Mouse (Mus musculus) midbrain, embryonic 14.5 days (tissue): ENCODE results near the gene Snx6. TPM values are rescaled to one million over a fixed set of nuclear protein-coding genes. Genes with fewer than 3 reads are reported as not detected.
"Not testable (repeated sequence)": the region's sequence is repeated elsewhere in the genome, so short reads cannot be mapped to it uniquely, and the experiment has no call there.

Source experiments
- ATAC-seq: fragments of 200-750 bp; cut with Nextera tagmentation; 2 replicates; pipeline ENCODE4 v1.8.0; 2017; ENCODE audit warnings: moderate number of reproducible peaks, moderate library complexity; ENCODE audit not compliant: low FRiP score, low TSS enrichment
- DNase-seq: peaks from one replicate; pipeline ENCODE4 v3.0.0-alpha.2; 2015
- H3K27ac ChIP-seq: fragments of 300-500 bp; sonication (generic); replicated peaks from 2 replicates; pipeline ENCODE4 v1.5.1; 2014; ENCODE audit warnings: mild to moderate bottlenecking, low read depth, low read length, moderate library complexity
- H3K27me3 ChIP-seq: fragments of 300-500 bp; sonication (generic); 2 replicates; pipeline ENCODE4 v1.6.1; 2014; ENCODE audit warnings: low read length, control low read depth, mixed read lengths; ENCODE audit not compliant: control insufficient read depth, insufficient read depth
- H3K36me3 ChIP-seq: fragments of 300-500 bp; sonication (generic); 2 replicates; pipeline ENCODE4 v1.6.1; 2014; ENCODE audit warnings: low read length, control low read depth; ENCODE audit not compliant: control insufficient read depth, insufficient read depth
- H3K4me1 ChIP-seq: fragments of 300-500 bp; sonication (generic); 2 replicates; pipeline ENCODE4 v1.6.1; 2014; ENCODE audit warnings: mild to moderate bottlenecking, antibody characterized with exemption, low read length, control low read depth; ENCODE audit not compliant: control insufficient read depth, insufficient read depth
- H3K4me2 ChIP-seq: fragments of 300-500 bp; sonication (generic); 2 replicates; pipeline ENCODE4 v1.6.1; 2014; ENCODE audit warnings: mild to moderate bottlenecking, low read length, moderate library complexity
- H3K4me3 ChIP-seq: fragments of 300-500 bp; sonication (generic); replicated peaks from 2 replicates; pipeline ENCODE4 v1.5.1; 2014; ENCODE audit warnings: low read depth, low read length
- H3K9ac ChIP-seq: fragments of 300-500 bp; sonication (generic); replicated peaks from 2 replicates; pipeline ENCODE4 v1.6.1; 2014; ENCODE audit warnings: mild to moderate bottlenecking, low read length, moderate library complexity
- H3K9me3 ChIP-seq: fragments of 300-500 bp; sonication (generic); 2 replicates; pipeline ENCODE4 v1.6.1; 2016; ENCODE audit warnings: low read length, control low read depth, mixed read lengths; ENCODE audit not compliant: control insufficient read depth
- WGBS: fragments of 180-500 bp; shearing (Covaris S2); extraction: QIAGEN DNeasy Blood & Tissue Kit; methylation state at CpG from one replicate; pipeline ENCODE4 v1.1.7; 2014; 5-methylcytosine and 5-hydroxymethylcytosine counted together
- polyA plus RNA-seq: library from polyadenylated mRNA; unstranded; fragments of >200 nt; fragmentation: Nextera tagmentation; extraction: Ambion mirVana; gene quantifications from 2 replicates; pipeline ENCODE4 v1.2.1, GENCODE M21; 2014

Gene Snx6
- polyA plus RNA-seq, 1 experiment from 2014 or later: 175 TPM

DNA sequence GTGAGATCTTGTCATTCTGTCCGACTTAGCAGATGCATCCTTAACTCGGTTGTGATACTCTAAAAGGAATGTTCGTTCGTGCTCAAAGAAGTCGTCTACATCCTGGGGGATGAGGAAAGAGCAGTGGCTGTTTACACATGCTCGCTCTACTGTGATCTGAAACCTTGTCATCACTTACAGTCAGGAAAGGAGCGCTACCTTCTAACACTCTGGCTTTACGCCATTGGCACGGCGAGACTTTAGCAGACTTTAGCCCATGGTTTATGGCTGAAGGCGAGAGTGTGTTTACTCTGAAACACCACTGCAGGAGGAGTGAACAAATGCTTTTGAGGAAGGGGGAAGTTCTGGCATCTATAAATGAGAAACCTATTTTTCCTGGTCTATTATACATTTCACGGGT, 31.9 kb downstream of the Snx6 start:
- Histone ChIP-seq H3K9ac (no peak overlapping the region), H3K36me3 (peaks cover 94% of the 10 kb centered on the region), H3K4me2 (no peak overlapping the region), H3K9me3 (no peaks in the 10 kb centered on the region), H3K27me3 (no peaks in the 10 kb centered on the region), H3K4me3 (no peak overlapping the region), H3K27ac (no peak overlapping the region), H3K4me1 (no peaks in the 10 kb centered on the region)
- no peak for DNase-seq
- whole genome bisulfite sequencing: 94% methylated on average over 12 of the region's 12 CpGs
- ATAC-seq: no peak

DNA sequence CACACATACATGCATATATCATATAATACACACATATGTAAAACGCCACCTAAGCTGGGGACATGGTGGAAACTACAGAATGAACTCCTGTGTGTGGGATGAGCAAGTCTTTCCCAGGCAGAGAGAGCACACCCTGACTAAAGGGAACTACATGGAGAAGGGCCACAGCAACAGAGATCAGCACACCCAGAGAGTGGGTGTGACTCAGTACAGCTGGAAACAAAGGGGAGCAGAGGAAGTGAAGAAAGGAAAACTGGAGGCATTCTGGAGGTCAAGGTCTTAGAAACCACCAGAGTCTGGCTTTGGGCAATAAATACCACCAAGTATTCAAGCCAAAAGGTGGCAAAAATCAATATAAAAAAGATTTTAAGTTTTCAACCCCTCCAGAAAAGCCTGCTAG, 34.8 kb downstream of the Snx6 start:
- no peak overlapping the region for H3K4me3 ChIP-seq
- WGBS: 95% methylated on average over 1 of the region's 1 CpGs
- no peak overlapping the region for H3K9ac ChIP-seq
- no peaks in the 10 kb centered on the region for H3K4me1 ChIP-seq
- H3K9me3 ChIP-seq: no peaks in the 10 kb centered on the region
- H3K36me3 ChIP-seq: peaks cover 93% of the 10 kb centered on the region
- no peak overlapping the region for H3K4me2 ChIP-seq
- H3K27me3 ChIP-seq: no peaks in the 10 kb centered on the region
- H3K27ac ChIP-seq: no peak overlapping the region
- DNase-seq: no peak
- no peak for ATAC-seq

DNA sequence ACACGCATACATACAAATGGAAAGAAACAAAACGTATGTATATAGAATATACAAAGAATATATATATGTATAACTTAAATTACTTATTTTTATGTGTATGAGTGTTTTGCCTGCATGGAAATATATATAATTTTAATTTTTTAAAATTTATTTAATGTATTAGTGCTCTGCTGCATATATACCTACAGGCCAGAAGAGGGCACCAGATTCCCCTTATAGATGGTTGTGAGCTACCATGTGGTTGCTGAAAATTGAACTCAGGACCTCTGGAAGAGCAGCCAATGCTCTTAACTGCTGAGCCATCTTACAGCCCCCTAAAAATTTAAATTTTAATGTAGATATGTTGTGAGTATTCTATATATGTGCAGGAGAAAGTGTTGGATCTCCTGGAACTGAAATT, 36.7 kb downstream of the Snx6 start:
- Histone ChIP-seq H3K4me1 (no peaks in the 10 kb centered on the region), H3K27me3 (no peaks in the 10 kb centered on the region), H3K4me2 (no peak overlapping the region), H3K9ac (no peak overlapping the region), H3K4me3 (no peak overlapping the region), H3K36me3 (peaks cover 90% of the 10 kb centered on the region), H3K27ac (no peak overlapping the region), H3K9me3 (no peaks in the 10 kb centered on the region)
- DNase-seq (no peak), ATAC-seq (no peak)
- WGBS: 94% methylated on average over 2 of the region's 2 CpGs

DNA sequence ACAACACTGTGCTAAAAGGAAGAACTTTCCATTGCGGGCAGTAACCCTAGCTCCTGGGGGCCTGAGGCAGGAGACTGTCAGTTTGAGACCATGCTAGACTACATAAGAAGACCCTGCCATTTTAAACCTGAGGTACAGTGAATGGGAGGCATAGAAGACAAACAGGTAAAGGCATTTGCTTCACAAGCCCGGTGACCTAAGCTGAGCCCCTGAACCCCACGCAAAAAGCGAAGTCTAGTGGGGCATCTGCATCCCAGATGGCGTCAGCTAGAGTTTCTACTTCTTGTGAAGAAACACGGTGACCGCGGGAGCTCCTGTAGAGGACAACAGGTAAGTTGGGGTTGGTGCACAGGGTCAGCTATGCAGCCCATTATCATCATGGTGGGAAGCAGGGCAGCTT, 46.9 kb downstream of the Snx6 start:
- Histone ChIP-seq H3K9ac (no peak overlapping the region), H3K27me3 (no peaks in the 10 kb centered on the region), H3K9me3 (no peaks in the 10 kb centered on the region), H3K4me1 (no peaks in the 10 kb centered on the region), H3K4me2 (no peak overlapping the region), H3K4me3 (no peak overlapping the region), H3K27ac (no peak overlapping the region), H3K36me3 (peaks cover 65% of the 10 kb centered on the region)
- DNase-seq: no peak
- 95% methylated on average over 8 of the region's 8 CpGs for WGBS
- no peak for ATAC-seq

DNA sequence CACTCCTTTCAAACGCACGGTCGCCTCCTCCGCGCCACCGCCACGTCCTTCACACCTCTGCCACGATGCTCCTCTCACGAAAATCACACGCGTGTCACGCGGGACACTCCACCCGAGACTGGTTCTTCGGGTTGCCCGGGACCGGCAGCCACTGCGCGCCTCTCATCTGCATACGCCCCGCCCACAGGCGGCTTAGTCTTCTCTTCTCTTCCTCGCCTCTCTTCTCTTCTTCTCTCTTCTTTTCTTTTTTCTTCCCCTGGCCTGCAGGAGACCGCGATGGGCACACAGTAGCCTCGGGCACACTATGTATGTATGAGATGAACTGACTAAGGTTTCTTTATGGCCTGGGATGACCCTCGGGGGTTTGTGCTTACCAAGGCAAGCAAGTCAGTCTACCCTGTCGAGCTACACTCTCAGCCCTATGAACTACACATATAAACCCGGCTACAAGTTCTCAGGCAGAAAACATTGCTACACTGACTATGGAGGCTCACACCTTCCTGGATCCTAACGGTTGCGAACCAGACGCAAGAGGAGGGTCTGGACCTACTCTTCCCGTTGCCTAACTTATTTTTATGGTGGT, 56.8 kb downstream of the Snx6 start:
- H3K27ac ChIP-seq: 0 out of 2 replicates have a peak overlapping the region, but pooled peaks have one; percentile 49
- DNase-seq, H3K36me3 ChIP-seq, H3K27me3 ChIP-seq, H3K4me3 ChIP-seq, H3K4me1 ChIP-seq, H3K9me3 ChIP-seq, H3K9ac ChIP-seq: not testable (repeated sequence)
- ATAC-seq: peak; percentile 66
- H3K4me2 ChIP-seq: 0 out of 2 replicates have a peak overlapping the region, but pooled peaks have one; percentile 24
- 1% methylated on average over 7 of the region's 33 CpGs for WGBS

DNA sequence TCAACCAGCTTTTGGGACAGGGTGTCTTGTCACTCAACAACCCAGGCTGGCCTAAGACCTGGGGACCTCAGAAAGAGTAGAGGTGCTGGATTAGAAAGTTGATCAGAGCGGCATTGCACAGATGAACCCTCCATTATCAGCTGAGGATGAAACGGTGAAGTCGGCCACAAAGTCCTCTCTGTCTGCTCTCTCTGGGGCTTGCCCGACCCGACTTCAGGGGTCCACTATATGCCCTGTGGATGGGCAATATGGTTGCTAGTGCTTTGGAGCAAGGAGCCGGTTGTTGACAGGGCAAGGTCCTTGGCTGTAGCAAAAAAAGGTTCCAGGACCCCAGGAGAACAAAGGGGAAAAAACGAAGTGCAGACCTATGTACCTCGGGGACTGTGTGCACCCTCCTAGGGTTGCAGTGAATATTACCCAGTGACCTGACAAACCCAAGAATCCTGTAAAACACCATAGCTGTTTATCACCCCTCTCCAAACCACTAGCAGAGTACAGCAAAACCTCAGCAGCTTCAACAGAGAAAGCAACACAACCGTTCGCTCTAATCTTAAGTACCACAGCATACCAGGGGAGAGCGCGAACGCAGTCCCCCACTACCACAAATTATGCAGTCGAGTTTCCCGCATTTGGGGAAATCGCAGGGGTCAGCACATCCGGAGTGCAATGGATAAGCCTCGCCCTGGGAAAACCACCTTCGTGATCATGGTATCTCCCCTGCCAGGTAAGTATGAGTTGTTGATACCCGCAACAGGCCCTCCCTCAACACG, 57.4 kb downstream of the Snx6 start:
- H3K27ac ChIP-seq, DNase-seq, H3K4me3 ChIP-seq, H3K36me3 ChIP-seq, H3K27me3 ChIP-seq, H3K9me3 ChIP-seq, H3K9ac ChIP-seq, H3K4me1 ChIP-seq, H3K4me2 ChIP-seq: not testable (repeated sequence)
- WGBS: no CpG with 5 or more reads among the region's 21 CpGs
- ATAC-seq: peak; percentile 83

DNA sequence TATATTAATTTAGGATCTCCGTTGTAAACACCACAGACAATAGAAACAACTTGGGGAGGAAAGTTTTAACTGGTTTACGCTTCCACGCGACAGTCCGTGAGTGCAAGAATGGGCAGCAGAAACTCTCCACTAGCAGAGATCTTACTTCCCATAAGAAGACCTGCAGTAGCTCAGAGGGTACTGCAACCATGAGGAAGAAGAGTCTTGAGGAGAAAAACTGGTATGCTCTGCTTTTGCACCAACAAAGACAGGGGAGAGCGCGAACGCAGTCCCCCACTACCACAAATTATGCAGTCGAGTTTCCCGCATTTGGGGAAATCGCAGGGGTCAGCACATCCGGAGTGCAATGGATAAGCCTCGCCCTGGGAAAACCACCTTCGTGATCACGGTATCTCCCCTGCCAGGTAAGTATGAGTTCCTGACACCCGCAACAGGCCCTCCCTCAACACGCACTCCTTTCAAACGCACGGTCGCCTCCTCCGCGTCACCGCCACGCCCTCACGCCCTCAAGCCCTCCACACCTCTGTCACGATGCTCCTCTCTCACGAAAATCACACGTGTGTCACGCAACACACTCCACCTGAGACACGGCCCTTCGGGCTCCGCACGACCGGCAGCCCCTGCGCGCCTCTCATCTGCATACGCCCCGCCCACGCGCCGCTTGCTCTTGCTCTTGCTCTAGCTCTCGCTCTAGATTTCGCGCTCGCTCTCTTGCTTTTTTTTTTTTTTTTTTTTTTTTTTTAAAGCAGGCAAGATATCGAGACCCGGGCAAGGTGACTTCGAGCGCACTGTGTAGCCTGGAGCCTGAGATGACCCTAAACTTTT, 61.0 kb downstream of the Snx6 start:
- not testable (repeated sequence) for H3K9me3 ChIP-seq, H3K4me3 ChIP-seq, H3K27ac ChIP-seq, H3K36me3 ChIP-seq, H3K27me3 ChIP-seq, H3K9ac ChIP-seq, H3K4me2 ChIP-seq, H3K4me1 ChIP-seq, DNase-seq
- ATAC-seq: peak; percentile 71
- WGBS: 0% methylated on average over 8 of the region's 49 CpGs

DNA sequence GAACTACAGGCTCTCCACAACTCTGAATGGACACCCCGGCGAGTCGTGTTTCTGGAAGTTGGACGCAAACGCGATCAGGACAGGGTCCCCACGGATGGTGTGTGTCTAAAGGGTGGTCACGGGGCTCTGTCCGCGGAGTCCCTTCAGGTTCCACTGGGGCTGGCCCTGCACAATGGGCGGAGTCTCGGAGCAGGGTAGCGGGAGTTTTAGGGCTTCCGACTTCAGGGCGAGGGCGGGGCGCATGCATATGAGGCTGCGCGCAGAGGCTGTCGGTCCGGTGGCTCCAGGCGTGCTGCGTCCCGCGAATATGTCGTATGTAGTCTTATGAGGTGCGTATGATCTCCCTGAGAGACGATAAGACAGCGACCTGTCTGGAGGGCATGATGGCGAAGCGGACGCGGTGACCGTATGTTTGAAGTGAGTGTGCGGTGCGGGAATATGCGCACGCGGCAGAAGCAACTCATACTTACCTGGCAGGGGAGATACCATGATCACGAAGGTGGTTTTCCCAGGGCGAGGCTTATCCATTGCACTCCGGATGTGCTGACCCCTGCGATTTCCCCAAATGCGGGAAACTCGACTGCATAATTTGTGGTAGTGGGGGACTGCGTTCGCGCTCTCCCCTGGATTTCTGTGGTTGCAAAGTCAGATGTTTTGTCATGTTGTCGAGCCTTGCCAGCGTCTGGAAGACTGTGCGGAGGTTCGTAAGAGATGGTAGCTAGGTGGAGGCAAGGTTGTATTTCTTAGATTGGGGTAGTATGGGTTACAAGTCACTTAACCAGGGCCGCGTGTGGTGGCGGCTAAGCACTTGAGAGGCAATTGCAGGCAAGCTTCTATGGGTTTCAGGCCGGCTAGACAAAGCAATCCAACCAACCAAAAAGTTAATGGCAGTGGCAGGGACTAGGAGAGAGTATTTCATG, 66.1 kb downstream of the Snx6 start:
- H3K4me1 ChIP-seq, H3K4me3 ChIP-seq: not testable (repeated sequence)
- WGBS: no CpG with 5 or more reads among the region's 56 CpGs

More for the DNA sequence above, 66.1 kb downstream of the Snx6 start:
- not testable (repeated sequence) for H3K9ac ChIP-seq, H3K36me3 ChIP-seq, H3K9me3 ChIP-seq, H3K27ac ChIP-seq, DNase-seq, H3K4me2 ChIP-seq, H3K27me3 ChIP-seq
- ATAC-seq: peak; percentile 92
